28 mouse cellular contexts compared by ENCODE assay signal in genomic region chr1:23487031-23487430, GRCm38 (mm10).
"Had no signal": no experiment of that assay in that cellular context is flagged by ENCODE, and none has a peak within 500 bp of the region (broad histone marks: within the 10 kb centered on the region; RNA-seq: fewer than 3 reads in every experiment).

No protein-coding gene starts in this region.

- H3K9ac ChIP-seq: embryonic facial prominence, embryonic 12.5 days; embryonic facial prominence, embryonic 13.5 days; embryonic facial prominence, embryonic 15.5 days; forebrain, embryonic 12.5 days; forebrain, embryonic 13.5 days; forebrain, embryonic 15.5 days; forebrain, postnatal 0 days had no signal

- H3K36me3 ChIP-seq: embryonic facial prominence, embryonic 10.5 days; embryonic facial prominence, embryonic 12.5 days; embryonic facial prominence, embryonic 13.5 days; embryonic facial prominence, embryonic 15.5 days; forebrain, embryonic 10.5 days; forebrain, embryonic 12.5 days; forebrain, embryonic 15.5 days had no signal

- H3K27ac ChIP-seq: embryonic facial prominence, embryonic 10.5 days; embryonic facial prominence, embryonic 12.5 days; embryonic facial prominence, embryonic 13.5 days; embryonic facial prominence, embryonic 15.5 days; forebrain, embryonic 10.5 days; forebrain, embryonic 12.5 days; forebrain, embryonic 13.5 days; forebrain, embryonic 15.5 days; gastrocnemius, adult 2 months; heart, adult 2 months had no signal

- ATAC-seq: forebrain, embryonic 13.5 days; forebrain, embryonic 14.5 days; forebrain, embryonic 15.5 days; forebrain, embryonic 16.5 days; forebrain, postnatal 0 days had no signal

- H3K9me3 ChIP-seq: embryonic facial prominence, embryonic 10.5 days; embryonic facial prominence, embryonic 12.5 days; embryonic facial prominence, embryonic 13.5 days; embryonic facial prominence, embryonic 15.5 days; forebrain, embryonic 10.5 days; forebrain, embryonic 12.5 days; forebrain, embryonic 13.5 days; forebrain, embryonic 15.5 days had no signal

- H3K4me2 ChIP-seq: embryonic facial prominence, embryonic 12.5 days; embryonic facial prominence, embryonic 13.5 days; embryonic facial prominence, embryonic 15.5 days; forebrain, embryonic 12.5 days; forebrain, embryonic 13.5 days; forebrain, embryonic 15.5 days had no signal

- H3K27me3 ChIP-seq: embryonic facial prominence, embryonic 12.5 days; embryonic facial prominence, embryonic 13.5 days; embryonic facial prominence, embryonic 15.5 days; forebrain, embryonic 12.5 days; forebrain, embryonic 13.5 days; forebrain, embryonic 15.5 days had no signal

- DNase-seq: cerebellum, adult 8-10 months; cerebellum, adult 9-10 months; cerebellum, adult 9-11 months; cerebellum, postnatal 10 days; cerebellum, postnatal 14 days; cerebellum, postnatal 25 days; cerebellum, postnatal 36 days; embryo, embryonic 11 days; forebrain, postnatal 0 days; gastrocnemius, adult 2 months; gastrocnemius, postnatal 10 days; gastrocnemius, postnatal 14 days; gastrocnemius, postnatal 25 days; gastrocnemius, postnatal 36 days; heart, adult 11 months; heart, adult 18-20 months; heart, adult 2 months had no signal

- H3K4me1 ChIP-seq: embryonic facial prominence, embryonic 10.5 days; embryonic facial prominence, embryonic 12.5 days; embryonic facial prominence, embryonic 13.5 days had no signal

- H3K4me3 ChIP-seq: embryonic facial prominence, embryonic 10.5 days; embryonic facial prominence, embryonic 12.5 days; embryonic facial prominence, embryonic 13.5 days; embryonic facial prominence, embryonic 15.5 days; erythroblast, embryonic 14.5 days; forebrain, embryonic 10.5 days; forebrain, embryonic 12.5 days; forebrain, embryonic 13.5 days; forebrain, embryonic 15.5 days; gastrocnemius, adult 2 months; heart, adult 2 months had no signal
